Mouse (Mus musculus) forebrain, postnatal 0 days (tissue): Measurements from ENCODE around the gene Fam126b. TPM values are rescaled to one million over a fixed set of nuclear protein-coding genes. Genes with fewer than 3 reads are reported as not detected.

Experiments
- ATAC-seq: fragments of 200-750 bp; cut with Nextera tagmentation; 2 replicates; pipeline ENCODE4 v1.8.0; 2017; ENCODE audit warnings: mild to moderate bottlenecking, moderate library complexity
- DNase-seq: peaks from one replicate; pipeline ENCODE4 v3.0.0-alpha.2; 2015
- H3K27ac ChIP-seq: fragments of 300-500 bp; sonication (generic); 2 replicates; pipeline ENCODE4 v1.5.1; 2014; ENCODE audit warnings: low read depth, mild to moderate bottlenecking, antibody characterized with exemption, low read length, moderate library complexity, mixed read lengths
- H3K27me3 ChIP-seq: fragments of 300-500 bp; sonication (generic); 2 replicates; pipeline ENCODE4 v1.6.1; 2014; ENCODE audit warnings: mild to moderate bottlenecking, low read length, mixed read lengths; ENCODE audit not compliant: insufficient read depth
- H3K36me3 ChIP-seq: fragments of 300-500 bp; sonication (generic); 2 replicates; pipeline ENCODE4 v1.6.1; 2014; ENCODE audit warnings: mild to moderate bottlenecking, moderate library complexity; ENCODE audit not compliant: insufficient read depth
- H3K4me1 ChIP-seq: fragments of 300-500 bp; sonication (generic); 2 replicates; pipeline ENCODE4 v1.6.1; 2014; ENCODE audit warnings: antibody characterized with exemption; ENCODE audit not compliant: insufficient read depth
- H3K4me2 ChIP-seq: fragments of 300-500 bp; sonication (generic); 2 replicates; pipeline ENCODE4 v1.6.1; 2014; ENCODE audit warnings: low read depth, mild to moderate bottlenecking, moderate library complexity
- H3K4me3 ChIP-seq: fragments of 300-500 bp; sonication (generic); 2 replicates; pipeline ENCODE4 v1.5.1; 2014; ENCODE audit warnings: low read depth, low read length, mixed read lengths
- H3K9ac ChIP-seq: fragments of 300-500 bp; sonication (generic); 2 replicates; pipeline ENCODE4 v1.6.1; 2014; ENCODE audit warnings: mild to moderate bottlenecking
- H3K9me3 ChIP-seq: fragments of 300-500 bp; sonication (generic); 2 replicates; pipeline ENCODE4 v1.6.1; 2016; ENCODE audit warnings: low read length
- CTCF ChIP-seq: sonication (generic); IDR thresholded peaks from 2 replicates; pipeline ENCODE4 v1.5.1; 2016; ENCODE audit warnings: antibody characterized with exemption, control low read depth, low read depth
- WGBS: fragments of 180-500 bp; shearing (Covaris S2); extraction: QIAGEN DNeasy Blood & Tissue Kit; methylation state at CpG from one replicate; pipeline ENCODE4 v1.1.7; 2014; 5-methylcytosine and 5-hydroxymethylcytosine counted together
- polyA plus RNA-seq: library from polyadenylated mRNA; unstranded; fragments of >200 nt; fragmentation: Nextera tagmentation; extraction: Ambion mirVana; gene quantifications from 2 replicates; pipeline ENCODE4 v1.2.1, GENCODE M21; 2015
- total RNA-seq: library from RNA; depleted of rRNA; stranded (reverse); fragments of >200 nt; gene quantifications from 2 replicates; pipeline ENCODE4 v1.2.3, GENCODE M21; 2014; rRNA removed

Fam126b gene
- total and polyA plus RNA-seq, 2 experiments from 2014 or later = 12.5 to 25.4 TPM

DNA sequence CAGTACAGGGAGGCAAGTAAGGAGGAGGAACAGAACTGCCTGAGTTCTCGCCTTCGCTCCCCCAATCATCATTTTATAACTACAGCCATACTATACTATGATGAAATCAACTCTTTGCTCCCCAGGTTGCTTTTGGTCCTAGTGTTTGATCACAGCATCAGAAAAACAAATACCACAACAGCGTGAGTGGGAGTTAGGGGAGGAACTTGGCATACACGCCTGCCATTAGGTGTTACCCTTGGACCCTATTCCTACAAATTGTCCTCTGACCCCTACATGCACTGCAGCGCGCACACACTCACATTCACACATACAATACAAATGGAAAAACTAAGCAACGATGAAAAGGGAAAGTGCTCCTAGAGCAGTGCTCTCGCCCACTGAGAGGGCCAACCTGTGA, 110.5 kb downstream of the Fam126b start:
- ATAC-seq (no peak), DNase-seq (no peak)
- Histone ChIP-seq H3K36me3 (peaks cover 66% of the 10 kb centered on the region), H3K4me2 (no peak overlapping the region), H3K4me3 (no peak overlapping the region), H3K4me1 (no peaks in the 10 kb centered on the region), H3K27me3 (no peaks in the 10 kb centered on the region), H3K9me3 (no peaks in the 10 kb centered on the region), H3K27ac (no peak overlapping the region), H3K9ac (no peak overlapping the region)
- WGBS = 96% methylated on average over 8 of the region's 8 CpGs
- TF ChIP-seq CTCF = no peak

Other genes with a start within 250 kb of the Fam126b start
- gene Bzw1, start 193.4 kb downstream of the Fam126b start, total RNA-seq = 322 and 340 TPM in 2 replicates
- gene Bzw1, start 193.4 kb downstream of the Fam126b start, polyA plus RNA-seq = 344 and 354 TPM in 2 replicates
- 121 and 143 TPM in 2 replicates for gene Clk1, start 162.3 kb downstream of the Fam126b start, total RNA-seq
- 62.6 and 86.0 TPM in 2 replicates for gene Clk1, start 162.3 kb downstream of the Fam126b start, polyA plus RNA-seq
- gene Nif3l1, start 141.2 kb downstream of the Fam126b start, total RNA-seq = 41.6 and 46.8 TPM in 2 replicates
- gene Nif3l1, start 141.2 kb downstream of the Fam126b start, polyA plus RNA-seq = 41.5 and 48.5 TPM in 2 replicates
- gene Ppil3, start 140.8 kb downstream of the Fam126b start, total RNA-seq = 29.0 and 48.5 TPM in 2 replicates
- 53.5 and 55.4 TPM in 2 replicates for gene Ppil3, start 140.8 kb downstream of the Fam126b start, polyA plus RNA-seq
- gene Orc2, start 81.2 kb downstream of the Fam126b start, total RNA-seq = 24.1 and 68.5 TPM in 2 replicates
- gene Orc2, start 81.2 kb downstream of the Fam126b start, polyA plus RNA-seq = 17.0 and 21.6 TPM in 2 replicates
- gene Ndufb3, start 61 bp upstream of the Fam126b start, total RNA-seq = 98.4 and 118 TPM in 2 replicates
- 198 and 249 TPM in 2 replicates for gene Ndufb3, start 61 bp upstream of the Fam126b start, polyA plus RNA-seq
- 0.15 TPM in 1 of 2 replicates, not detected in the other for gene Als2cr12, start 109.7 kb upstream of the Fam126b start, total RNA-seq
- gene Als2cr12, start 109.7 kb upstream of the Fam126b start, polyA plus RNA-seq = 0.12 TPM in 1 of 2 replicates, not detected in the other
- gene Cflar, start 125.2 kb upstream of the Fam126b start, total RNA-seq = 24.5 and 35.4 TPM in 2 replicates
- 20.2 and 21.2 TPM in 2 replicates for gene Cflar, start 125.2 kb upstream of the Fam126b start, polyA plus RNA-seq
- 4.5 and 5.4 TPM in 2 replicates for gene Casp8, start 209.1 kb upstream of the Fam126b start, total RNA-seq
- gene Casp8, start 209.1 kb upstream of the Fam126b start, polyA plus RNA-seq = 1.9 and 3.3 TPM in 2 replicates